Mouse (Mus musculus) small intestine, adult 2 months (tissue): ENCODE results near the gene Clba1. TPM values are rescaled to one million over a fixed set of nuclear protein-coding genes. Genes with fewer than 3 reads are reported as not detected.
A peak's percentile ranks its signal among the peaks of the same experiment; 100 is the strongest.

Experiments used
- H3K27ac ChIP-seq: fragments of 200-500 bp; 2 replicates; pipeline ENCODE4 v1.5.1; 2012; ENCODE audit warnings: low read depth, low read length, control low read depth, inconsistent platforms; ENCODE audit not compliant: insufficient read depth
- H3K27me3 ChIP-seq: fragments of 200-500 bp; 2 replicates; pipeline ENCODE4 v1.6.1; 2012; ENCODE audit warnings: mild to moderate bottlenecking, moderate library complexity, low read length, inconsistent platforms; ENCODE audit not compliant: control insufficient read depth, insufficient read depth
- H3K36me3 ChIP-seq: fragments of 200-500 bp; 2 replicates; pipeline ENCODE4 v1.6.1; 2012; ENCODE audit warnings: mild to moderate bottlenecking, low read length, control low read depth, inconsistent platforms; ENCODE audit not compliant: control insufficient read depth, insufficient read depth
- H3K4me1 ChIP-seq: fragments of 200-500 bp; 2 replicates; pipeline ENCODE4 v1.6.1; 2012; ENCODE audit warnings: low read length, inconsistent platforms, mixed read lengths; ENCODE audit not compliant: control insufficient read depth, insufficient read depth, insufficient read length
- H3K4me3 ChIP-seq: fragments of 200-500 bp; 2 replicates; pipeline ENCODE4 v1.5.1; 2012; ENCODE audit warnings: low read depth, mild to moderate bottlenecking, control low read depth, inconsistent platforms, low read length, moderate library complexity
- CTCF ChIP-seq: fragments of 200-500 bp; IDR thresholded peaks from 2 replicates; pipeline ENCODE4 v1.5.1; 2012; ENCODE audit warnings: low read depth, mild to moderate bottlenecking, control low read depth, inconsistent platforms, low read length, moderate library complexity, mixed read lengths; ENCODE audit not compliant: insufficient replicate concordance, insufficient read length; ENCODE audit errors: extremely low read depth
- POLR2A ChIP-seq: fragments of 200-500 bp; IDR thresholded peaks from 2 replicates; pipeline ENCODE4 v1.6.1; 2012; ENCODE audit warnings: low read depth, mild to moderate bottlenecking, control low read depth, inconsistent platforms, low read length, moderate library complexity
- WGBS: fragments of 180-500 bp; shearing (Covaris S2); methylation state at CpG from one replicate; pipeline ENCODE4 v1.1.7; 2018; 5-methylcytosine and 5-hydroxymethylcytosine counted together
- polyA plus RNA-seq: library from polyadenylated mRNA; depleted of rRNA; stranded (reverse); fragments of >200 nt; gene quantifications from 2 replicates; pipeline ENCODE4 v1.2.3, GENCODE M21; 2012

Gene Clba1
- polyA plus RNA-seq, 1 experiment: 1.6 TPM

- Histone ChIP-seq H3K27ac (no peak overlapping the region), H3K4me3 (peak overlapping the region; percentile 24), H3K36me3 (no peaks in the 10 kb centered on the region), H3K4me1 (peaks cover 9% of the 10 kb centered on the region), H3K27me3 (peaks cover 3% of the 10 kb centered on the region; the same call in 1 of the 2 replicates)
- TF ChIP-seq POLR2A: no peak
- TF ChIP-seq CTCF: no peak
- 31% methylated on average over 18 of the region's 18 CpGs for WGBS
These were observed 13.2 kb upstream of the Clba1 start for GRCm38 (mm10) chr12:112795466-112796104.

GRCm38 (mm10) chr12:112796551-112797510 is 11.9 kb upstream of the Clba1 start:
- H3K27me3 ChIP-seq: peaks cover 9% of the 10 kb centered on the region
- H3K4me3 ChIP-seq: no peak overlapping the region
- H3K4me1 ChIP-seq: peaks cover 10% of the 10 kb centered on the region
- no peak for TF ChIP-seq POLR2A
- H3K36me3 ChIP-seq: no peaks in the 10 kb centered on the region
- WGBS: 39% methylated on average over 17 of the region's 17 CpGs
- H3K27ac ChIP-seq: no peak overlapping the region

GRCm38 (mm10) chr12:112797672-112798331 is 10.9 kb upstream of the Clba1 start:
- H3K4me1 ChIP-seq: peaks cover 17% of the 10 kb centered on the region

GRCm38 (mm10) chr12:112798332-112798681 is 10.4 kb upstream of the Clba1 start:
- Histone ChIP-seq H3K4me1 (peaks cover 17% of the 10 kb centered on the region), H3K36me3 (no peaks in the 10 kb centered on the region), H3K4me3 (no peak overlapping the region), H3K27me3 (peaks cover 24% of the 10 kb centered on the region), H3K27ac (peak overlapping the region; percentile 7; the same call in 1 of the 2 replicates)
- WGBS: 21% methylated on average over 5 of the region's 5 CpGs
- TF ChIP-seq POLR2A: no peak
- TF ChIP-seq CTCF: no peak

More at GRCm38 (mm10) chr12:112797672-112798331, 10.9 kb upstream of the Clba1 start:
- peaks cover 19% of the 10 kb centered on the region for H3K27me3 ChIP-seq
- H3K36me3 ChIP-seq: no peaks in the 10 kb centered on the region
- peak overlapping the region; percentile 7; the same call in 1 of the 2 replicates for H3K27ac ChIP-seq
- WGBS: 19% methylated on average over 15 of the region's 15 CpGs
- TF ChIP-seq CTCF (no peak), POLR2A (no peak)
- no peak overlapping the region for H3K4me3 ChIP-seq

- Histone ChIP-seq H3K4me1 (peaks cover 15% of the 10 kb centered on the region), H3K27me3 (peaks cover 26% of the 10 kb centered on the region), H3K4me3 (no peak overlapping the region), H3K27ac (no peak overlapping the region), H3K36me3 (no peaks in the 10 kb centered on the region)
- no peak for TF ChIP-seq POLR2A
- no peak for TF ChIP-seq CTCF
- 66% methylated on average over 5 of the region's 5 CpGs for WGBS
These were observed 10.0 kb upstream of the Clba1 start for GRCm38 (mm10) chr12:112798716-112799115.

GRCm38 (mm10) chr12:112799237-112799970 is 9.3 kb upstream of the Clba1 start:
- no peak for TF ChIP-seq CTCF
- no peak for TF ChIP-seq POLR2A
- 87% methylated on average over 10 of the region's 10 CpGs for WGBS
- Histone ChIP-seq H3K4me3 (no peak overlapping the region), H3K27ac (no peak overlapping the region), H3K36me3 (no peaks in the 10 kb centered on the region), H3K27me3 (peaks cover 26% of the 10 kb centered on the region), H3K4me1 (peaks cover 11% of the 10 kb centered on the region)
